Mouse (Mus musculus): ENCODE measurements around the gene Mei1.

DNA sequence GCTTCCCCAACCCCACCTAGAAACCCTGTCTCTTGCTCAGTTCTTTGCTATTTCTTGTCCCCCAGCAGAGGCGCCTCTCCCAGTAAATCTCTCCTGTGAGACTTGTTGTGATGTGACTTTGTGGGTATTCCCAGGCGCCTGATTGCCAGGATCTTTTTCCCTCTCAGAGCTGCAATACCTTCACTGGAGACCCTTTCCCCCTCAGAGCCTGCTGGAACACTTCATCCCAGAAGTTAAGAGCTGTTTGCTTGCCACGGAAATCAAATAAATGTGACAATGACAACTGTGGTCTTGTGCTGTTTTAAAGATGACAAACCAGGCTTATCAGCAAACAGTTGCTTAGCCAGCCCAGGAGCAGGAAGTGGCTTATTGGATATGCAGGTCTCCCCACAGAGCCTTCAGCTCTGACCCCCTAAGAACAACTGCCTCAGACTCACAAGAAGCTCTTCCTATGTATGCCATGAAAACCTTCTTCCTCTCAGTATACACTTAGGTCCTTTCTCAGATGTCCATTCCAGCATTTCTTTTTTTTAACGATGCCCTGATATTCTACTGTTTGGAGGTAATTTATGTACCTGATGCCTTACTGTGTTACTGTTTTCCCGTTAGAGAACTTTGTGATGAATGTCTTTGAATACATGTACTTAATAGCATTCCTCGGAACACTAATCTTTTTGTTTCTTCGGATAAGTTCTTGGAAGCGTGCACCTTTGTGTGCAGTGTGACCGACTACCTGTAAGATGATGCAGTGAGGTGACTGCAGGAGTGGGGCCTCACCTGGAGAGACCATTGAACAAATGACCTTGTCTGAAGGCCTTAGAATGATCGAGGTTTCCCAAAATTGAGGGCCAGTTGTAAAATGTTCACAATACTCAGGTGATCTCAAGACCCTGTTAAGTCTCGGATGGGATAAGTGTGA lies 76.3 kb downstream of the Mei1 start:
- TF ChIP-seq POLR2A (IDR thresholded peaks at IDR 0.05; ENCODE audit: borderline replicate concordance, extremely low read depth, insufficient read depth, insufficient read length, poor library complexity, severe bottlenecking) (no peak), CTCF (IDR thresholded peaks at IDR 0.05; ENCODE audit: borderline replicate concordance, extremely low read depth, insufficient read depth, insufficient read length) (no peak)
